Mouse (Mus musculus) small intestine, adult 2 months (tissue): ENCODE data around the gene Hook2.

Source experiments
- CTCF ChIP-seq: fragments of 200-500 bp; IDR thresholded peaks from 2 replicates; pipeline ENCODE4 v1.5.1; 2012; ENCODE audit warnings: low read depth, mild to moderate bottlenecking, control low read depth, inconsistent platforms, low read length, moderate library complexity, mixed read lengths; ENCODE audit not compliant: insufficient replicate concordance, insufficient read length; ENCODE audit errors: extremely low read depth
- POLR2A ChIP-seq: fragments of 200-500 bp; IDR thresholded peaks from 2 replicates; pipeline ENCODE4 v1.6.1; 2012; ENCODE audit warnings: low read depth, mild to moderate bottlenecking, control low read depth, inconsistent platforms, low read length, moderate library complexity

DNA sequence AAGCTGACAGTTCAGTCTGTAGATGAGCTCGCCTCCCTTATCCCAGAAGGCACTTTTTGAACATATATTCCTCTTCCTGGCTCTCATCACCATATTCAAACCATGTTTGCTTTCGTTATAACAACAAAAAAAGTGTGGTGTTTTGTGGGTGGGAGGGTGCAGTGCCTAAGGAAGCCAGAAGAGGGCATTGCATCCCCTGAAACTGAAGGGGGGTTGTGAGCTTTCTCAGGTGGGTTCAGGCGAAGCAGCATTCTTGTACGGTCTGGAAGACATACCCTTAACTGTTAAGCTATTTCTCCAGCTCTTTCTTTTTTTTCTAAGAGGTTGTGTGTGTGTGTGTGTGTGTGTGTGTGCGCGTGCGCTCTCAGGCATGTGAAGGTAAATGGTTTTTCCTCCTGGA lies 15.0 kb upstream of the Hook2 start:
- TF ChIP-seq CTCF (peak; percentile 90; the same call in 1 of the 2 replicates), POLR2A (no peak)
